Mouse (Mus musculus): Measurements from ENCODE around the gene 2310030G06Rik.

2310030G06Rik gene

GRCm38 (mm10) chr9:50746214-50746677 is at the start of gene 2310030G06Rik:
TSS of gene 2310030G06Rik (minus strand) at chr9:50746536.
- peaks cover 51% of the 10 kb centered on the region for H3K4me1 ChIP-seq (replicated peaks; ENCODE audit: low read depth, low read length)
- H3K9me3 ChIP-seq (ENCODE audit: low read length) = no peaks in the 10 kb centered on the region
- H3K36me3 ChIP-seq (ENCODE audit: insufficient read depth, low read length) = 0 out of 2 replicates have a peak, but pooled peaks cover 3% of the 10 kb centered on the region
- H3K27me3 ChIP-seq (ENCODE audit: insufficient read depth, low read length) = peaks cover 19% of the 10 kb centered on the region
- H3K4me3 ChIP-seq (replicated peaks; ENCODE audit: low read length) = peak within 1 kb of the TSS; percentile 77
- 0 out of 2 replicates have a peak, but pooled peaks have one; percentile 5 for TF ChIP-seq CTCF (conservative IDR thresholded peaks at IDR 0.05; ENCODE audit: low read length)
- no peak for TF ChIP-seq POU5F1 (IDR thresholded peaks at IDR 0.05; ENCODE audit: borderline replicate concordance, low read length)

- no peak for TF ChIP-seq CTCF (conservative IDR thresholded peaks at IDR 0.05; ENCODE audit: low read length)
- Histone ChIP-seq H3K27me3 (ENCODE audit: insufficient read depth, low read length) (no peaks in the 10 kb centered on the region), H3K36me3 (ENCODE audit: insufficient read depth, low read length) (peaks cover 25% of the 10 kb centered on the region), H3K9me3 (ENCODE audit: low read length) (no peaks in the 10 kb centered on the region), H3K4me1 (replicated peaks; ENCODE audit: low read depth, low read length) (no peaks in the 10 kb centered on the region), H3K4me3 (replicated peaks; ENCODE audit: low read length) (no peak overlapping the region)
Measured at GRCm38 (mm10) chr9:50795266-50795665, 48.9 kb upstream of the 2310030G06Rik start.

GRCm38 (mm10) chr9:50782155-50782554 is 35.8 kb upstream of the 2310030G06Rik start:
- Histone ChIP-seq H3K4me3 (replicated peaks; ENCODE audit: low read length) (no peak overlapping the region), H3K4me1 (replicated peaks; ENCODE audit: low read depth, low read length) (0 out of 2 replicates have a peak, but pooled peaks cover 4% of the 10 kb centered on the region), H3K27me3 (ENCODE audit: insufficient read depth, low read length) (no peaks in the 10 kb centered on the region), H3K36me3 (ENCODE audit: insufficient read depth, low read length) (peaks cover 49% of the 10 kb centered on the region), H3K9me3 (ENCODE audit: low read length) (no peaks in the 10 kb centered on the region)
- TF ChIP-seq CTCF (conservative IDR thresholded peaks at IDR 0.05; ENCODE audit: low read length) (peak; percentile 71), NANOG (IDR thresholded peaks at IDR 0.05; ENCODE audit: borderline replicate concordance, low read length) (no peak), POU5F1 (IDR thresholded peaks at IDR 0.05; ENCODE audit: borderline replicate concordance, low read length) (no peak)

- Histone ChIP-seq H3K4me3 (replicated peaks; ENCODE audit: low read length) (peak overlapping the region; percentile 92), H3K36me3 (ENCODE audit: insufficient read depth, low read length) (peaks cover 28% of the 10 kb centered on the region), H3K9me3 (ENCODE audit: low read length) (no peaks in the 10 kb centered on the region), H3K27me3 (ENCODE audit: insufficient read depth, low read length) (peaks cover 11% of the 10 kb centered on the region), H3K4me1 (replicated peaks; ENCODE audit: low read depth, low read length) (peaks cover 16% of the 10 kb centered on the region)
- no peak for TF ChIP-seq POU5F1 (IDR thresholded peaks at IDR 0.05; ENCODE audit: borderline replicate concordance, low read length)
- no peak for TF ChIP-seq NANOG (IDR thresholded peaks at IDR 0.05; ENCODE audit: borderline replicate concordance, low read length)
- TF ChIP-seq CTCF (conservative IDR thresholded peaks at IDR 0.05; ENCODE audit: low read length) = no peak
Measured at GRCm38 (mm10) chr9:50776162-50776760, 29.9 kb upstream of the 2310030G06Rik start.

- Histone ChIP-seq H3K9me3 (ENCODE audit: low read length) (no peaks in the 10 kb centered on the region), H3K36me3 (ENCODE audit: insufficient read depth, low read length) (peaks cover 32% of the 10 kb centered on the region), H3K4me3 (replicated peaks; ENCODE audit: low read length) (peak overlapping the region; percentile 92), H3K4me1 (replicated peaks; ENCODE audit: low read depth, low read length) (peaks cover 16% of the 10 kb centered on the region), H3K27me3 (ENCODE audit: insufficient read depth, low read length) (peaks cover 11% of the 10 kb centered on the region)
- TF ChIP-seq POU5F1 (IDR thresholded peaks at IDR 0.05; ENCODE audit: borderline replicate concordance, low read length) (no peak), NANOG (IDR thresholded peaks at IDR 0.05; ENCODE audit: borderline replicate concordance, low read length) (no peak), CTCF (conservative IDR thresholded peaks at IDR 0.05; ENCODE audit: low read length) (no peak)
Measured at GRCm38 (mm10) chr9:50775662-50776126, 29.4 kb upstream of the 2310030G06Rik start.

DNA sequence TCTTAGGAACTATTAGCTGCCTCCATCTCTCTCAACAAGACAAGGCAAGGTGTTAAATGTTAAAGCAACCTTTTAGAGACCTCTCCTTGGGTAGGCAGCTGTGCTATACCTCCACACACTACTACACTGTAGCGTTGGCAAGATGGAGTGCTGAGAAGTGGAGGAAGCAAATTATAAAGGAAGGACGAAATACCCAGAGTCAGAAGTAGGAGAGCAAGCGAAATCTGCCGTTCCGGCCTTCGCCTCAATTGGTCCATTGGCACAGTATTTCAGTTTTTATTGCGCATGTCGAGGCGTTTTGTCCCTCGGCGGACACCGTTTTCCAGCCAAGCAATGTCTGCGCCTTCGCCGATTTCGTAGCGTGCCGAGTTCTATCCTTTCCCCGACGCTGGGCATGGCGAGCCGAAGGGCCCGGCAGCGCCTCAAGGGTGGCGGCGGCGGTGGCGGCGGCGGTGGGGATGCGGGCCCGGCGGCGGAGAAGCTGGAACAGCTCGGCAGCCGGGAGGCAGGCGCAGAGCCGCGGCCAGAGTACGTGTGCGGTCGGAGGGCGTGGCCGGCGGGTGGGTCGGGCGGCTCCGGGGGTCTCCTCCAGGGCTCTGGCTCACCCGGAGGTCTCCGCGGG is 28.8 kb upstream of the 2310030G06Rik start, which contains the start of the genes Alg9 and 1110032A03Rik:
Gene Alg9 (plus strand): TSS at position 29 of the 622 bp plus-strand sequence.
Gene 1110032A03Rik (minus strand): TSS at position 530 of the 622 bp plus-strand sequence.
- Histone ChIP-seq H3K27me3 (ENCODE audit: insufficient read depth, low read length) (peaks cover 11% of the 10 kb centered on the region), H3K4me3 (replicated peaks; ENCODE audit: low read length) (peak within 1 kb of the TSS; percentile 92), H3K4me1 (replicated peaks; ENCODE audit: low read depth, low read length) (peaks cover 16% of the 10 kb centered on the region), H3K9me3 (ENCODE audit: low read length) (no peaks in the 10 kb centered on the region), H3K36me3 (ENCODE audit: insufficient read depth, low read length) (peaks cover 34% of the 10 kb centered on the region)
- TF ChIP-seq CTCF (conservative IDR thresholded peaks at IDR 0.05; ENCODE audit: low read length) (no peak), NANOG (IDR thresholded peaks at IDR 0.05; ENCODE audit: borderline replicate concordance, low read length) (no peak), POU5F1 (IDR thresholded peaks at IDR 0.05; ENCODE audit: borderline replicate concordance, low read length) (no peak)

- Histone ChIP-seq H3K9me3 (ENCODE audit: low read length) (no peaks in the 10 kb centered on the region), H3K4me1 (replicated peaks; ENCODE audit: low read depth, low read length) (peaks cover 21% of the 10 kb centered on the region), H3K4me3 (replicated peaks; ENCODE audit: low read length) (no peak overlapping the region), H3K27me3 (ENCODE audit: insufficient read depth, low read length) (peaks cover 11% of the 10 kb centered on the region), H3K36me3 (ENCODE audit: insufficient read depth, low read length) (peaks cover 31% of the 10 kb centered on the region)
- TF ChIP-seq CTCF (conservative IDR thresholded peaks at IDR 0.05; ENCODE audit: low read length) (no peak), POU5F1 (IDR thresholded peaks at IDR 0.05; ENCODE audit: borderline replicate concordance, low read length) (no peak), NANOG (IDR thresholded peaks at IDR 0.05; ENCODE audit: borderline replicate concordance, low read length) (no peak)
Measured at GRCm38 (mm10) chr9:50774026-50774462, 27.7 kb upstream of the 2310030G06Rik start.

- Histone ChIP-seq H3K9me3 (ENCODE audit: low read length) (no peaks in the 10 kb centered on the region), H3K36me3 (ENCODE audit: insufficient read depth, low read length) (peaks cover 28% of the 10 kb centered on the region), H3K4me1 (replicated peaks; ENCODE audit: low read depth, low read length) (peaks cover 26% of the 10 kb centered on the region), H3K4me3 (replicated peaks; ENCODE audit: low read length) (no peak overlapping the region), H3K27me3 (ENCODE audit: insufficient read depth, low read length) (no peaks in the 10 kb centered on the region)
- TF ChIP-seq POU5F1 (IDR thresholded peaks at IDR 0.05; ENCODE audit: borderline replicate concordance, low read length) (no peak), CTCF (conservative IDR thresholded peaks at IDR 0.05; ENCODE audit: low read length) (no peak), NANOG (IDR thresholded peaks at IDR 0.05; ENCODE audit: borderline replicate concordance, low read length) (no peak)
Measured at GRCm38 (mm10) chr9:50770011-50770410, 23.7 kb upstream of the 2310030G06Rik start.
